8 mouse cellular contexts compared by ENCODE assay signal in genomic region chr12:75734891-75735245, GRCm38 (mm10). TPM values are rescaled to one million over a fixed set of nuclear protein-coding genes. Genes with fewer than 3 reads are reported as not detected.
DNase-seq lines count a peak whose midpoint lies in the region; ATAC-seq lines count a peak whose summit lies in the region.

No protein-coding gene starts in this region.

- peak overlapping the region; percentile 94 for H3K4me2 ChIP-seq in embryonic facial prominence, embryonic 11.5 days (ENCODE audit: low read depth, low read length)
- peak overlapping the region; percentile 94 for H3K4me2 ChIP-seq in liver, embryonic 11.5 days

- peak overlapping the region; percentile 89 for H3K9ac ChIP-seq in embryonic facial prominence, embryonic 11.5 days (replicated peaks; ENCODE audit: low read length)
- H3K9ac ChIP-seq in liver, embryonic 11.5 days (ENCODE audit: low read depth, low read length) = peak overlapping the region; percentile 94

- peak overlapping the region; percentile 96 for H3K27ac ChIP-seq in heart, embryonic 10.5 days
- H3K27ac ChIP-seq in embryonic facial prominence, embryonic 11.5 days (replicated peaks; ENCODE audit: low read depth, low read length) = no peak overlapping the region
- H3K27ac ChIP-seq in hindbrain, embryonic 10.5 days = peak overlapping the region; percentile 91
- peak overlapping the region; percentile 72; the same call in 1 of the 2 replicates for H3K27ac ChIP-seq in liver, embryonic 11.5 days (ENCODE audit: low read depth, low read length)

- H3K4me3 ChIP-seq in heart, embryonic 10.5 days = peak overlapping the region; percentile 94
- H3K4me3 ChIP-seq in embryonic facial prominence, embryonic 11.5 days (ENCODE audit: low read depth, low read length) = peak overlapping the region; percentile 72
- H3K4me3 ChIP-seq in hindbrain, embryonic 10.5 days = peak overlapping the region; percentile 71
- H3K4me3 ChIP-seq in liver, embryonic 11.5 days (ENCODE audit: low read depth, low read length) = peak overlapping the region; percentile 84

- ATAC-seq in embryonic facial prominence, embryonic 11.5 days (replicated peaks; ENCODE audit: insufficient number of reproducible peaks, low FRiP score, low TSS enrichment, low read depth) = no peak; the same call in 1 of the 2 replicates
- peak; percentile 35 for ATAC-seq in liver, embryonic 11.5 days (replicated peaks; ENCODE audit: low FRiP score)

- peaks cover 14% of the 10 kb centered on the region for H3K4me1 ChIP-seq in heart, embryonic 10.5 days
- H3K4me1 ChIP-seq in embryonic facial prominence, embryonic 11.5 days (ENCODE audit: control insufficient read depth, insufficient read depth, low read length) = no peaks in the 10 kb centered on the region
- H3K4me1 ChIP-seq in hindbrain, embryonic 10.5 days (replicated peaks) = peaks cover 22% of the 10 kb centered on the region
- H3K4me1 ChIP-seq in liver, embryonic 11.5 days (replicated peaks; ENCODE audit: control insufficient read depth, insufficient read depth, low read length) = peaks cover 13% of the 10 kb centered on the region; the same call in 1 of the 2 replicates

- H3K36me3 ChIP-seq in heart, embryonic 10.5 days = no peaks in the 10 kb centered on the region
- no peaks in the 10 kb centered on the region for H3K36me3 ChIP-seq in embryonic facial prominence, embryonic 11.5 days (replicated peaks; ENCODE audit: control insufficient read depth, insufficient read depth, low read depth, low read length)
- no peaks in the 10 kb centered on the region for H3K36me3 ChIP-seq in hindbrain, embryonic 10.5 days
- H3K36me3 ChIP-seq in liver, embryonic 11.5 days (ENCODE audit: control insufficient read depth, insufficient read depth, low read length) = no peaks in the 10 kb centered on the region

- no peaks in the 10 kb centered on the region for H3K9me3 ChIP-seq in heart, embryonic 10.5 days
- H3K9me3 ChIP-seq in embryonic facial prominence, embryonic 11.5 days (replicated peaks; ENCODE audit: control insufficient read depth, low read length) = no peaks in the 10 kb centered on the region
- no peaks in the 10 kb centered on the region for H3K9me3 ChIP-seq in hindbrain, embryonic 10.5 days
- no peaks in the 10 kb centered on the region for H3K9me3 ChIP-seq in liver, embryonic 11.5 days (ENCODE audit: control insufficient read depth, low read length)

- intact Hi-C loops in heart, postnatal 36 days (cut with DNase I) = loop anchor here (2.0 kb wide), 2 partner anchors 66 to 138 kb away; partner anchors contain the start of genes Ppp2r5e and Wdr89

- under 1% methylated on average over 17 of the region's 17 CpGs for WGBS in heart, embryonic 10.5 days
- WGBS in embryonic facial prominence, embryonic 11.5 days = 1% methylated on average over 17 of the region's 17 CpGs
- WGBS in hindbrain, embryonic 10.5 days = 3% methylated on average over 17 of the region's 17 CpGs
- 2% methylated on average over 17 of the region's 17 CpGs for WGBS in liver, embryonic 11.5 days

- peak; percentile 77 for DNase-seq in heart, embryonic 10.5 days (ENCODE audit: low spot score)
- DNase-seq in heart, postnatal 36 days = no peak
- DNase-seq in ES-CJ7 (ENCODE audit: low read depth, low spot score) = peak; percentile 15
- peak; percentile 51 for DNase-seq in embryonic facial prominence, embryonic 11.5 days (ENCODE audit: low spot score)
- no peak for DNase-seq in hindbrain, embryonic 10.5 days (ENCODE audit: low spot score)
- no peak for DNase-seq in liver, embryonic 11.5 days (ENCODE audit: low spot score)
- DNase-seq in natural killer cell, adult 2 months (ENCODE audit: low spot score in 2 of 2) = peak; percentile 20 to 32
- DNase-seq in left cerebral cortex, adult 18-20 months (ENCODE audit: low spot score in 2 of 2) = no peak

- no peaks in the 10 kb centered on the region for H3K27me3 ChIP-seq in heart, embryonic 10.5 days (ENCODE audit: insufficient read depth, poor library complexity, severe bottlenecking)
- no peaks in the 10 kb centered on the region for H3K27me3 ChIP-seq in embryonic facial prominence, embryonic 11.5 days (ENCODE audit: control insufficient read depth, insufficient read depth, low read length)
- H3K27me3 ChIP-seq in hindbrain, embryonic 10.5 days (ENCODE audit: insufficient read depth, poor library complexity, severe bottlenecking) = peaks cover 42% of the 10 kb centered on the region
- no peaks in the 10 kb centered on the region for H3K27me3 ChIP-seq in liver, embryonic 11.5 days (replicated peaks; ENCODE audit: control insufficient read depth, insufficient read depth, low read length)

RNA-seq across cellular contexts. Expression of gene Sgpp1, which starts 0.7 kb away (rescaled TPM):
- 13.5 and 15.5 TPM in 2 replicates for polyA plus RNA-seq in heart, embryonic 10.5 days (2016; fragmentation: Nextera tagmentation; extraction: Ambion mirVana)
- total RNA-seq in heart, postnatal 36 days (2021) = 10 to 100 TPM; 19.8 to 20.4 TPM
- 12.0 and 13.8 TPM in 2 replicates for polyA plus RNA-seq in embryonic facial prominence, embryonic 11.5 days (2014; fragmentation: Nextera tagmentation; extraction: Ambion mirVana)
- 5.5 and 5.8 TPM in 2 replicates for polyA plus RNA-seq in hindbrain, embryonic 10.5 days (2016; fragmentation: Nextera tagmentation; extraction: Ambion mirVana)
- 21.0 and 23.6 TPM in 2 replicates for polyA plus RNA-seq in liver, embryonic 11.5 days (2014; fragmentation: Nextera tagmentation; extraction: Ambion mirVana)
- 10 to 100 TPM; 30.2 to 32.9 TPM for total RNA-seq in left cerebral cortex, adult 18-20 months (2021)

Comparison
In these comparisons a context has a peak if more than half of its experiments do, and no peak if none do; other contexts are left out.
1. DNase-seq: peak in heart, embryonic 10.5 days (single experiment), ES-CJ7 (single experiment), embryonic facial prominence, embryonic 11.5 days (single experiment) and natural killer cell, adult 2 months (2 of 2); none in heart, postnatal 36 days (0 of 2), hindbrain, embryonic 10.5 days (single experiment), liver, embryonic 11.5 days (single experiment) and left cerebral cortex, adult 18-20 months (0 of 2).
2. Peak in every context shown above with its lines, with median percentiles within 50 percentile points of each other: H3K4me3 ChIP-seq.